Mouse (Mus musculus) 3T3-L1 (cell line): ENCODE data around the gene Kcnj11.

Experiments
- DNase-seq: peaks from one replicate; pipeline ENCODE4 v3.0.0-alpha.2; 2015; ENCODE audit warnings: low read depth, low spot score

The Kcnj11 gene

DNA sequence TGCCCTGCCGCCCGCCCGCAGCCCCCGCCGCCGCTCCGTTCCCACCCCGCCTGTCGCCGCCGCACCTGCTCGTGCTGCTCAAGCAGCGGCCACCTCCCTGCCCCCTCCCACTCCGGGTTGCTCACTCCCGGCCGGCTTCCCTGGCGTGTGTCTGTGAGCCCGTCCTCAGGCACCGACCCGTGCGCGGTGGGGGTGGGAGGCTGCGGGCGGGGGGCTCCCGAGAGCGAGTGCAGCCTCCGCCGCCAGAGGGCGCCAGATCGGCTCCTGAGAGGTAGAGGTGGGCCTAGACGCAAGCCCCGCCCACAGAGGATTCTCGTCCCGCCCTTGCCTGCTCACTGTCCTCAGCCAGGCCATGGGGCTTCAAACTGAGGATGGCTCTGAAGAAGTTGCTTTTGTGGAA is at the start of gene Kcnj11:
Gene Kcnj11 (minus strand): TSS at position 202 of the 400 bp plus-strand sequence.
- peak; percentile 25 for DNase-seq

DNA sequence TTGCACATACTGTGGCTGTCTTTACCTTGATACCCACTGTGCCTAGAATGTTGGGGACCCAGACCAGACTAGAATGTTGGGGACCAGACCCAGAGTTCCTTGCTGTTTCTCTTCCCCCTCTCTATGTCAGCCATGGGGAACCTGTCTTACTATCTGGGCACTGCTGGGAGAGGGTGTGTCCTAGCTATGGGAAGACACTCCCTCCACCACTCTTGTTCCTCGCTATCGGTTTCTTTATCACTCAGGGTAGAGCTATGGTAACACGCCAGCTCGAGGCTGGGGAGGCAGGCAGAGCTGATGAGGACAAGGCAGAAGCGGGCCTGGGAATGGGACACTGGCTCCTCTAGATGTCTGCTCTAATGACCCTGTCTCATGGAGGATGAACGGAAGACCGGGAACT is 46.9 kb upstream of the Kcnj11 start:
- DNase-seq: no peak

DNA sequence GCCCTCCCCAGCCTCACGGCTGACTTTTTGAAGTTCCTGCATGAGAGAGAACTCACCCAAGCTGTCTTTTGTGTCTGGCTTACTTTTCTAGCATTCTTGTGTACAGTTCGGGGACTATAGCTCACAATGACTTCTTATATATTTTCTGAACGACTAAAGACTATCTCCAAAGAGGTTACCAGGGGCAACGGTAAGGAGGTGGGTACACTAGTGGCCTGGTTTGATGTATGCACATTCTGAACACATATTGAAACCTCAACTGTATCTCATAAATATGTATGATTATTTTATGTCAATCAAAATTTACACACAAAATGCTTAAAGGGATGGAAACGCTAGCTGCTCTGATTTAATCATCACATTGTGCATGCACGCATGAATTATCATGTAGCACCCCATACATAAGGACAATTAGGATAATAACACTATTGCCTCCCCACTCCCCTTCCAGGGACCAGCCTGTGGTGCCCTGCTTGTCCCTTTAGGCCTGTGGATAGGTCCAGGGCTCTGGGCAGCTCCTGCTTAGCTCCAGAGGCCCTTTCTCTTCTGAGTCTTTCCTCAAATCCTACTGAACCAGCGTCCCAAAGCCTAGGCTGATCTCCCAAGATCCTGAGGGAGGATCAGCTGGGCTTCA is 46.2 kb upstream of the Kcnj11 start:
- DNase-seq: no peak

DNA sequence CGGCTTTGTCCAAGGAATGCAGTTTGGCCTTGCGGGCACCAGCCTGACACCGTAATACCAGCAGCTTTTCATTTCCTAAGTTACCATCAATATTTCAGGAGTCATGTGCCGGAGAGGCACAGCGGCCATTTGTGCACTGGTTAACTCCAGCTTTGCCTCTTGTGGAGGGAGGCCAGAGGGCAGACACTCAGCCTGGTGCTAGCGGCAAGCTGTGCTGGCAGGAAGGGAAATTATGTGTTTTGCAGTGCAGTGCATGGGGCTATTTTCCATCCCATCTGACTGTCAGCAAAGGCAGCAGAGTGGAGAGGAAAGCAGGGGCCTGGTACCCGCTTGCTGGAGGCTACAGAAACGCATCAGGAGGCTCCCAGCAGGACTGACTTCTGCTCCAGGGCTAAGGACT is 43.5 kb upstream of the Kcnj11 start:
- no peak for DNase-seq

- DNase-seq: no peak
Observed at GRCm38 (mm10) chr7:46138329-46138930, 37.9 kb upstream of the Kcnj11 start.

DNA sequence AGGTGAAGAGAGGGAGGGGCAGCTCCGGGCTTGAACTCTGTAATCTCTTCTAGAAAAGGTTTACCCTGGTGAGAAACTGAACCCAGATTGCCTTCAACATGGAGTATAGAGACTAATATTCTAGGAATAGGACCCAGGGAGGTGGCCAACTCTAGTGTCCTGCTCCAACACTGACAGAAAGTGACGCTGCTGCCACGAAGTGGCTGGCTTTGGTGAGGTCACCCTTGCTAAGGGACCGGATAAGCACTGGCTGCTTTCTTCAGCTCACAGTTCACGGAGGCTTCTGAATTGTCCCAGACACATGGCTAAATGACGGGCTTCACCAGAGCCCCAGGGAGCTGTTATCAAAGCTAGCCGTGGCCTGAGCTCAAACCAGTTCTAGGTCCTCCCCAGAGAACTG is 33.3 kb upstream of the Kcnj11 start:
- DNase-seq: no peak

GRCm38 (mm10) chr7:46132229-46132628 is 31.7 kb upstream of the Kcnj11 start:
- DNase-seq: no peak

DNA sequence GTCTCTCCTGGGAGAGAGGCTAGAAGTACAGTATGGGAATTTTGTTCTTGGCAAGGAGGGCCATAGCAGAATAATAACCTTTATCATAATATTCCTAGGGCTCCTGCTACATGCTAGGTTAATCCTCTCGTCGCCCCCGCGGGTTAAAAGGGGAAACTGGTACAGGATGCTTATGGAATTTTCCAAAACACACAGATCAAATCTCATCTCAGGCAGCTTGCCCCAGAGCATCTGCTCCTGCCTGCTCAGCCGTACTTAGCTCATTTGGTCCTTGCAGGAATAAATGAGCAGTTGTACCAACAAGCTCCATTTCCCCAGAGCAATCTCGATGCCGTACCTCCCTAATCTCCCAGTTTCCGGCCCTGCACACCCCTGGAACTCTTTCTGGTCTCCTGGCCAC is 31.2 kb upstream of the Kcnj11 start:
- no peak for DNase-seq

DNA sequence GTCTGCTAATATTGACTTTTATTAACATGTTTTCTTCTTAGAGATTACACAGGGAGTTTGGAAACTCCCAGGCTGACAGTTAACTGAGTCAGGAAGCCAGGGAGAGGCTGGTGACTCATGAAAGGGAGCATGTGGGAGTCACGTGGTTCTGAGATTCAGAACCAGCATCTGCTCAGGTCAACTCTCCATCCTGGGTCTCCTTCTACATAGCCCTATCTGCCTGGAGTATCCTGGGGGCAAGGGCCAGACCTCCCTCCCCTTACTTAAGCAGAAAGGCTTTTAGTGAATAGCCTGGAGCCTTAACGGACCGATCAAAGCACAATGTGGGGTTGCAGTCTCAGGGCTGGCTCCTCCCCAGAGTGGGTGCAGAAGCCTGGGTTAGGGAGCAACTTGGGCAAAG is 30.7 kb upstream of the Kcnj11 start:
- peak; percentile 84 for DNase-seq

DNA sequence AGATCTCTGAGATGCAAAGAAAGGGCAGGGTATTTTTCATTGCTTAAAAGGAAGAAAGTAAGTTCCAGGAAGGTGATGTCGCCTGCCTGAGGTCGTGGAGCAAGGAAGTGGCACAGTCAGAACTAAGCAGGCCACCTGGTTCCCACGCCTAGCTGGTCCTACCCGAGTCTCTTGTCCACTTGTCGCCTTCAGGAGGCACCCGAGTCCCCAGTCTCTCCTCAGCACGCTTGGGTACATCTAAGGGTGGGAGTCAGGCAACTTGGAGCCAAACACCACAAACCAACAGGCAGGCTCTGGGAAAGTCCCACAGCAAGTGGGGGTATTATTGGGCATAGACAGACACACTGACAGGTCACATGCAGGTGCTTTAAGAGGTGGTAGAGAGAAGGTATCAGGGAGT is 30.2 kb upstream of the Kcnj11 start:
- peak; percentile 44 for DNase-seq

GRCm38 (mm10) chr7:46129463-46130179 is 29.1 kb upstream of the Kcnj11 start:
- DNase-seq: no peak

GRCm38 (mm10) chr7:46128196-46128595 is 27.6 kb upstream of the Kcnj11 start:
- DNase-seq: no peak

GRCm38 (mm10) chr7:46125340-46125739 is 24.8 kb upstream of the Kcnj11 start:
- DNase-seq: no peak

DNA sequence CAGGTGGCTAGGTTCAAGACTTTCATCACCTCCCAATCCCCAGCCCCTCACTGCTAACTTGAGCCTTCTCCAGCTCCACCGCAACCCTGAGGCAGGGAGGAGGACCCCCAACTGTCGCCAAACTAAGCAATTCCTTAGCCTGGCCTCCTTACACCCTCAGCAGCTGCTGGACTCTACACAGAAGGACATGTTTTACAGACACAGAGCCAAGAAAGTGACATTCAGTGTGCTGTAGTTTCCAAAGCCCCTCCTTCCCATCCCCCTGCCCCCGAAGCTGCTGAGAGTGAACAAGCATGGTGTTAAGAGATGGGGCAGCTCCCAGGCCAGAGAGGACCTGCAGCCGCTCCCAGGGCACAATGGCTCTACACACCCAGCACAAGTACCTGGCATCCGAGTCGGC is 23.9 kb upstream of the Kcnj11 start:
- no peak for DNase-seq

DNA sequence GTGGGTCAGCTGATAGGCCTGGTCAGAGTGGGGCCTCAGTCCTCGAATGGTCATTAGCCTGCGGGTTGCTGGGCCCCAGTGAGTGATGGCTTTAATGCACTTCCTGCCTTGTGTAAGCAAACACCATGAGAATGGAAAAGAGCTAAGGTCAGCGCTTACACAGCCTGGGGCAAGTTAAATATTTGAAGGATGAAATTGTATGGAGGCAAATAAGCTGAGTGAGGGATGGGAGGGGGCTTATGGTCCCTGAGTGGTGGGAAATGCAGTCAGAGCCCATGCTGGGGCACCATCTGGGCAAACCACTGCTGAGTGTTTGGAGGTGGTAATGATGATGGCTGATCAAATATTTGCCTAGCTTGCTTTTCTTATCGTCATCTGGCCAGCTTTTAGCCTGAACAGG is 22.4 kb upstream of the Kcnj11 start:
- peak; percentile 3 for DNase-seq

GRCm38 (mm10) chr7:46117035-46117434 is 16.5 kb upstream of the Kcnj11 start:
- no peak for DNase-seq

GRCm38 (mm10) chr7:46116118-46116581 is 15.6 kb upstream of the Kcnj11 start:
- no peak for DNase-seq

- DNase-seq: no peak
Observed at GRCm38 (mm10) chr7:46113435-46113834, 12.9 kb upstream of the Kcnj11 start.

- DNase-seq: no peak
Observed at GRCm38 (mm10) chr7:46111938-46112337, 11.4 kb upstream of the Kcnj11 start.

DNA sequence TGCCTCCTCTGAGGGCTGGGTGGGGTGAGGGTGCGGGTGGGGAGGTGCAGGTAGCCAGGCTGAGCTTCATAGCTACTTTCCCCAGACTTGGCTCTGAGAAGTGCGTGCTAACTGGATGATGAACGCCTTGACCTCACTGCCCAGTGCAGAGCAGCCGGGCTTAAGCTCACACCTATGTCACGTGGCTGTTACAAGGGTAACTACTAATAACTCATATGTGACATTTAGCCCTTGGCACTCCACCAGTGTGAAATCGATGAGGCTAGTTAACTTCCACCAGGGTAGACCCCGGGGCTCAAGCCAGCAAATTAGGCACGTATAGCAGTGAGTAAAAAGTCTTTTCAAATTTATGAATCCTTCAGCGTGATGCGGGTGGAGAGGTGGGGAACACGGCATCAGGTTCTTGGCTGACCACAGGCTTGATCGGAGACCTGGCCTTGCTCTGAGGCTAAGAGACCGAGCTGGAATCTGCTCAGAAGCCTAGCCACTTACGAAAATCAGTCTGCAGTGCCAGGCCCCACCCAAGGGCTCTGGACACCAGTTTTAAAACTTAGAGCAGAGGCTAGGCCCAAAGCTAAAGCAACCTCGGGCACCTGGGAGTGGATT is 10.8 kb upstream of the Kcnj11 start:
- no peak for DNase-seq

- no peak for DNase-seq
Observed at GRCm38 (mm10) chr7:46110079-46110478, 9.5 kb upstream of the Kcnj11 start.

- DNase-seq: no peak
Observed at GRCm38 (mm10) chr7:46105484-46105883, 4.9 kb upstream of the Kcnj11 start.
